Mouse (Mus musculus) colon, adult 2 months (tissue): ENCODE measurements around the gene Rtn2. TPM values are rescaled to one million over a fixed set of nuclear protein-coding genes. Genes with fewer than 3 reads are reported as not detected.

ENCODE experiments used
- polyA plus RNA-seq: library from polyadenylated mRNA; depleted of rRNA; stranded (reverse); fragments of >200 nt; gene quantifications from 2 replicates; pipeline ENCODE4 v1.2.3, GENCODE M21; 2012; rRNA removed

Rtn2 gene
- 28.0 and 34.1 TPM in 2 replicates for polyA plus RNA-seq

GRCm38 (mm10) chr7:19282385-19282784 lies at the start of gene Rtn2:
Gene Rtn2, plus strand, starts transcription at chr7:19282624.

GRCm38 (mm10) chr7:19271238-19272172 lies 10.9 kb upstream of the Rtn2 start, which contains the start of gene Vasp:
Gene Vasp, minus strand, starts transcription at chr7:19271817.

GRCm38 (mm10) chr7:19279581-19280114 lies 2.8 kb upstream of the Rtn2 start, which contains the start of gene Ppm1n:
Gene Ppm1n, minus strand, starts transcription at chr7:19280064.

GRCm38 (mm10) chr7:19309884-19310641 lies 27.6 kb downstream of the Rtn2 start, which contains the start of gene Fosb:
Gene Fosb, minus strand, starts transcription at chr7:19310051.

GRCm38 (mm10) chr7:19344237-19344847 lies 61.9 kb downstream of the Rtn2 start, which contains the start of gene Ercc1:
Gene Ercc1, plus strand, starts transcription at chr7:19344778.

Other genes starting within 250 kb of the Rtn2 start
- gene Rsph6a, start 227.9 kb upstream of the Rtn2 start, polyA plus RNA-seq = not detected in 2 replicates
- 32.3 and 33.8 TPM in 2 replicates for gene Dmwd, start 206.4 kb upstream of the Rtn2 start, polyA plus RNA-seq
- gene Dmpk, start 198.8 kb upstream of the Rtn2 start, polyA plus RNA-seq = 613 and 864 TPM in 2 replicates
- gene Six5, start 188.0 kb upstream of the Rtn2 start, polyA plus RNA-seq = 45.2 and 56.4 TPM in 2 replicates
- gene Gm4969, start 164.3 kb upstream of the Rtn2 start, polyA plus RNA-seq = not detected in 2 replicates
- gene Fbxo46, start 162.8 kb upstream of the Rtn2 start, polyA plus RNA-seq = 14.7 and 14.9 TPM in 2 replicates
- gene Qpctl, start 133.3 kb upstream of the Rtn2 start, polyA plus RNA-seq = 15.1 and 16.3 TPM in 2 replicates
- gene Snrpd2, start 132.9 kb upstream of the Rtn2 start, polyA plus RNA-seq = 19.3 and 24.0 TPM in 2 replicates
- gene Gipr, start 116.5 kb upstream of the Rtn2 start, polyA plus RNA-seq = 0.95 and 1.6 TPM in 2 replicates
- 45.4 and 47.5 TPM in 2 replicates for gene Eml2, start 106.2 kb upstream of the Rtn2 start, polyA plus RNA-seq
- 4.0 and 4.6 TPM in 2 replicates for gene Gpr4, start 70.1 kb upstream of the Rtn2 start, polyA plus RNA-seq
- 40.5 and 52.5 TPM in 2 replicates for gene Opa3, start 54.3 kb upstream of the Rtn2 start, polyA plus RNA-seq
- 569 and 685 TPM in 2 replicates for gene Vasp, start 10.8 kb upstream of the Rtn2 start, polyA plus RNA-seq
- 0.10 and 0.21 TPM in 2 replicates for gene Ppm1n, start 2.6 kb upstream of the Rtn2 start, polyA plus RNA-seq
- 3.1 and 6.7 TPM in 2 replicates for gene Fosb, start 27.4 kb downstream of the Rtn2 start, polyA plus RNA-seq
- 26.1 and 33.2 TPM in 2 replicates for gene Ercc1, start 62.2 kb downstream of the Rtn2 start, polyA plus RNA-seq
- 4.0 and 7.0 TPM in 2 replicates for gene Cd3eap, start 76.9 kb downstream of the Rtn2 start, polyA plus RNA-seq
- 14.6 and 20.3 TPM in 2 replicates for gene Ppp1r13l, start 77.1 kb downstream of the Rtn2 start, polyA plus RNA-seq
- gene Ercc2, start 99.4 kb downstream of the Rtn2 start, polyA plus RNA-seq = 47.1 and 56.1 TPM in 2 replicates
- 5.5 and 6.0 TPM in 2 replicates for gene Klc3, start 121.5 kb downstream of the Rtn2 start, polyA plus RNA-seq
- gene Ckm, start 122.2 kb downstream of the Rtn2 start, polyA plus RNA-seq = 78.9 and 126 TPM in 2 replicates
- gene Mark4, start 176.2 kb downstream of the Rtn2 start, polyA plus RNA-seq = 22.3 and 24.9 TPM in 2 replicates
- gene Exoc3l2, start 180.7 kb downstream of the Rtn2 start, polyA plus RNA-seq = 7.9 and 11.1 TPM in 2 replicates
- gene Bloc1s3, start 225.7 kb downstream of the Rtn2 start, polyA plus RNA-seq = 19.5 and 30.0 TPM in 2 replicates
- gene Trappc6a, start 225.8 kb downstream of the Rtn2 start, polyA plus RNA-seq = 218 and 235 TPM in 2 replicates
- 2.2 and 2.3 TPM in 2 replicates for gene Nkpd1, start 235.2 kb downstream of the Rtn2 start, polyA plus RNA-seq